Mouse (Mus musculus): Measurements from ENCODE around the gene 4933427I04Rik. TPM values are rescaled to one million over a fixed set of nuclear protein-coding genes. Genes with fewer than 3 reads are reported as not detected.

4933427I04Rik gene
- polyA plus RNA-seq, 2 experiments, result 0.08 to 0.14 TPM

DNA sequence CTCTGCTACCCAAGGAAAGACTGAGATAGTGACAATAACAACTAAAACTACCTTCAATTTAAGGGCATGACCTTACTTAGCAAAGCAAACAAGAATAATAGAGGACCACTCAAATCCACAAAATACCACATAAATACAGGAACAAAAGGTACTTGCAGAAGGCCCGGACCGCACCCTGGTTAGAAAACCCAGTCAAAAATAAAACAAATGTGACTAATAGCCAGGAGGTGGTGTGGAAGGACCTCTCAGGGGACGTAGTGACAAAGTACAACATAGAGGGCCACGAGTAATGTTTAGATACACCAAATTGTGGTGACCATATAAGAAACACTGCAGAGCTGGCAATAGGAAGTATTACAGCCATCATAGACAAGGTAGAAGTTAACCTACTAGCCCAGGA, 34.8 kb downstream of the 4933427I04Rik start:
- TF ChIP-seq POLR2A (IDR thresholded peaks at IDR 0.05; ENCODE audit: borderline replicate concordance, extremely low read depth, insufficient read depth, insufficient read length), result no peak
- Histone ChIP-seq H3K4me2 (replicated peaks; ENCODE audit: low read depth, low read length, severe bottlenecking) (no peak overlapping the region), H3K27ac (replicated peaks; ENCODE audit: low read depth, low read length) (no peak overlapping the region), H3K27me3 (ENCODE audit: control insufficient read depth, insufficient read depth, low read length) (no peaks in the 10 kb centered on the region), H3K9me3 (ENCODE audit: control insufficient read depth, low read length) (no peaks in the 10 kb centered on the region), H3K9ac (ENCODE audit: low read depth, low read length, severe bottlenecking) (no peak overlapping the region), H3K4me1 (ENCODE audit: control insufficient read depth, insufficient read depth, low read length) (no peaks in the 10 kb centered on the region), H3K4me3 (replicated peaks; ENCODE audit: low read length) (no peak overlapping the region), H3K36me3 (ENCODE audit: control insufficient read depth, insufficient read depth, low read length) (no peaks in the 10 kb centered on the region)
- DNase-seq (ENCODE audit: low spot score) (no peak), ATAC-seq (ENCODE audit: low FRiP score, low read depth) (no peak)
- WGBS, result 88% methylated on average over 4 of the region's 4 CpGs

DNA sequence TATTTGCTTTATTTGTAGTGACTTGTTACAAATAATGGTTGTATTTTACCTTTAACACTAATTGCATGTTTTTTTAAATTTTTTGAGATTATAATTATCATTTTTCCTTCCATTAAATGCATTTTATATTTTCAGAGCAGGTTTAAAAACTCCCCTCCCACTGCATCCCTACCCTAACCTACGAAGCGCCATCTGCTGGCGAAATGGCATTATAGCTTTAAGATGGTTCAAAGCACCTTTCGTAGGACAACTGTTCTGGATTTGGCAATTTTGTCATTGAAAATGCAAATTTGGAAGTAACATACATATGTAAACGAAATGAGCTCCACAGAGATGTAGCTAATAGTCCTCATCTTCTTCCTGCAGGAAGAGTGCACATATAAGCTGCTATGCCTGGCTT, 39.2 kb downstream of the 4933427I04Rik start:
- WGBS, result 13% methylated on average over 5 of the region's 5 CpGs
- Histone ChIP-seq H3K27me3 (ENCODE audit: control insufficient read depth, insufficient read depth, low read length) (no peaks in the 10 kb centered on the region), H3K27ac (replicated peaks; ENCODE audit: low read depth, low read length) (no peak overlapping the region), H3K4me3 (replicated peaks; ENCODE audit: low read length) (no peak overlapping the region), H3K36me3 (ENCODE audit: control insufficient read depth, insufficient read depth, low read length) (no peaks in the 10 kb centered on the region), H3K4me1 (ENCODE audit: control insufficient read depth, insufficient read depth, low read length) (no peaks in the 10 kb centered on the region), H3K4me2 (replicated peaks; ENCODE audit: low read depth, low read length, severe bottlenecking) (no peak overlapping the region), H3K9me3 (ENCODE audit: control insufficient read depth, low read length) (no peaks in the 10 kb centered on the region), H3K9ac (ENCODE audit: low read depth, low read length, severe bottlenecking) (no peak overlapping the region)
- no peak for TF ChIP-seq POLR2A (IDR thresholded peaks at IDR 0.05; ENCODE audit: borderline replicate concordance, extremely low read depth, insufficient read depth, insufficient read length)
- ATAC-seq (ENCODE audit: low FRiP score, low read depth), result no peak
- DNase-seq (ENCODE audit: low spot score), result peak; percentile 55

DNA sequence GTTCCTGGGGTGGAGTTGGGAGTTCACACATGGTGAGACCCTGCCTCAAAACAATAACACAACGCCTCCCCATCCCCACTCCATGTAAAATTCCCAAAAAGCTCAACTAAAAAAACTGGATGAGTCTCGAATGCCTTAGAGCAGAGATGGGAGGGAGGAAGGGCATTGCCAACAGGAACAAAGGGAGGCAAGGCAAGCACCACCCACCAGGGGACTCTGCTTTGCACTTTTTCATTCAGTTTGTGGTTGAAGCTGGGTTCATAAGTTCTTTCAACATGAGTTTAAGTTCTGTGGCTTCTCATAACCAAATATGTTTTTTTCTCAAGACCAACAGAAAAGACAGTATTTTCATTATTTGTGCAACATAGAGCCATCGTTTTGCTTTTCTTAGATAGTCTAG, 44.0 kb downstream of the 4933427I04Rik start:
- ATAC-seq (ENCODE audit: low FRiP score, low read depth), result no peak
- Histone ChIP-seq H3K27ac (replicated peaks; ENCODE audit: low read depth, low read length) (no peak overlapping the region), H3K9ac (ENCODE audit: low read depth, low read length, severe bottlenecking) (no peak overlapping the region), H3K4me1 (ENCODE audit: control insufficient read depth, insufficient read depth, low read length) (peaks cover 7% of the 10 kb centered on the region; the same call in 1 of the 2 replicates), H3K4me2 (replicated peaks; ENCODE audit: low read depth, low read length, severe bottlenecking) (no peak overlapping the region), H3K27me3 (ENCODE audit: control insufficient read depth, insufficient read depth, low read length) (no peaks in the 10 kb centered on the region), H3K36me3 (ENCODE audit: control insufficient read depth, insufficient read depth, low read length) (peaks cover 4% of the 10 kb centered on the region; the same call in 1 of the 2 replicates), H3K4me3 (replicated peaks; ENCODE audit: low read length) (no peak overlapping the region), H3K9me3 (ENCODE audit: control insufficient read depth, low read length) (no peaks in the 10 kb centered on the region)
- DNase-seq (ENCODE audit: low spot score), result no peak
- 77% methylated on average over 3 of the region's 3 CpGs for WGBS
- TF ChIP-seq POLR2A (IDR thresholded peaks at IDR 0.05; ENCODE audit: borderline replicate concordance, extremely low read depth, insufficient read depth, insufficient read length), result no peak

DNA sequence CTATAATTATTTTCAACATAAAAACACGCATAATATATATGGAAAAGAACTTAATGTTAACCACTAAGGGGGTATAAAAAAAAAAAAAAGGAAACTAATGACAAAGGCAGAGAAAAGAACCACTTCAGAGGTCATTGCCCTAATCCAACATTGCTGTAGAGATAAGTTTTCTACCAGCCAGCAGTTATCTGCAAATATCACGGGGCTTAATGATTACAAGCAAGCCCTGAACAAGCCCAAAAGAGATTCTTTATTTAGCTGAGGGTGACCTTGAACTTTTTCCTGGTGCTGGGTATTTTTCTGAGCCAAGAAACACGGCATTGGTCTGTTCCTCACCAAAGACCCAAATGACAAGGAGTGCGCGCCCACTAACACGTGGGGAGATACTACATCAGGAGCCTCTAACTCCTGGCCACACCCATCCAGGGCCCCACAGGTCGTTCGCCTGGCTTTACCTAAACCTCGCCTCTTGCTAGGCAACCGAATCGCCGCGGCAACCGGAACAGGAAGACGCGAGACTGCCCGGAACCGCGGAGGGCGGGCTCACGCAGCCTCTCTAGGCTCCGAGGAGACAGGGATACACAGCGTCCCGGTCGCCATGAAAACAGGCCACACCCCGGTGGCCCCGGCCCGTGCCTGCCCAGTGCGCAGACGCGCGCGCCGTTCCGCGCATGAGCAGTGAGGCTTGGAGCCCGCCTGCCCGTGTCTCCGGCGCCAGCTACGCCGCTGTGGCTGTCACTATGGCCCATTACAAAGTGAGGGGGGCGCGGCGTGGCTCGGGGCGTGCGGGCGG, 45.0 kb downstream of the 4933427I04Rik start, which contains the start of gene Mycbp:
TSS of gene Mycbp (plus strand) at position 500 of the 793 bp plus-strand sequence.
- Histone ChIP-seq H3K4me2 (replicated peaks; ENCODE audit: low read depth, low read length, severe bottlenecking) (peak within 1 kb of the TSS; percentile 72), H3K4me1 (ENCODE audit: control insufficient read depth, insufficient read depth, low read length) (peaks cover 7% of the 10 kb centered on the region; the same call in 1 of the 2 replicates)
- 1% methylated on average over 48 of the region's 49 CpGs for WGBS

DNA sequence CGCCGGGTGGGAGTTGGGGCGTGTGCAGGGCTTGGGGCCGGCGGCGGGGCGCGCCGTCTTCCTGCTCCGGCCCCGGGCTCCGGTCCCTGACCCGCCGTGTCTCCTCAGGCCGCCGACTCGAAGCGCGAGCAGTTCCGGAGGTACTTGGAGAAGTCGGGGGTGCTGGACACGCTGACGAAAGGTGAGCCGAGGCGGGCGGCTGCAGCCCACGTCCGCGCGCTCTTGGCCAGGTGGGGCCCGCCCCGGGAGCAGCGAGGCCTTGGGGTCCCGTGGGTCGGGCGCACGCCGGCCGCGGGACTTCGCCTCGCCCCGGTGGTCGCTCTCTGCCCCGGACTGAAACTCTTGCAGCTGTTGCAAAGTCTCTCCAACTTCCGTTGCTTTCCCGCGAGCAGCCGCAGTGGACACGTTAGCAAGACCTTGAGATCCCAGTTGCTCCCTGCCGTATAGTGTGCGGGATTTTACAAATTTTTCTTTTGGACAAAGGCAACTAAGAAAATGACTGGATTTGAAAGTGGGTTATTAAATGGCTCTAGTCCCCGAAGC, 45.7 kb downstream of the 4933427I04Rik start:
- ATAC-seq (ENCODE audit: low FRiP score, low read depth) (peak; percentile 17), DNase-seq (ENCODE audit: low spot score) (peak; percentile 20)
- Histone ChIP-seq H3K27ac (replicated peaks; ENCODE audit: low read depth, low read length) (peak overlapping the region; percentile 82), H3K9me3 (ENCODE audit: control insufficient read depth, low read length) (no peaks in the 10 kb centered on the region), H3K4me1 (ENCODE audit: control insufficient read depth, insufficient read depth, low read length) (peaks cover 7% of the 10 kb centered on the region; the same call in 1 of the 2 replicates), H3K36me3 (ENCODE audit: control insufficient read depth, insufficient read depth, low read length) (peaks cover 21% of the 10 kb centered on the region), H3K4me3 (replicated peaks; ENCODE audit: low read length) (peak overlapping the region; percentile 83), H3K4me2 (replicated peaks; ENCODE audit: low read depth, low read length, severe bottlenecking) (peak overlapping the region; percentile 70), H3K9ac (ENCODE audit: low read depth, low read length, severe bottlenecking) (peak overlapping the region; percentile 73), H3K27me3 (ENCODE audit: control insufficient read depth, insufficient read depth, low read length) (no peaks in the 10 kb centered on the region)
- TF ChIP-seq POLR2A (IDR thresholded peaks at IDR 0.05; ENCODE audit: borderline replicate concordance, extremely low read depth, insufficient read depth, insufficient read length), result no peak
- WGBS, result under 1% methylated on average over 23 of the region's 53 CpGs

More for the DNA sequence above, 45.0 kb downstream of the 4933427I04Rik start, which contains the start of gene Mycbp:
- peak within 1 kb of the TSS; percentile 82 for H3K27ac ChIP-seq (replicated peaks; ENCODE audit: low read depth, low read length)
- no peaks in the 10 kb centered on the region for H3K27me3 ChIP-seq (ENCODE audit: control insufficient read depth, insufficient read depth, low read length)
- peak within 1 kb of the TSS; percentile 73 for H3K9ac ChIP-seq (ENCODE audit: low read depth, low read length, severe bottlenecking)
- H3K4me3 ChIP-seq (replicated peaks; ENCODE audit: low read length), result peak within 1 kb of the TSS; percentile 83
- DNase-seq (ENCODE audit: low spot score), result peak; percentile 98
- H3K36me3 ChIP-seq (ENCODE audit: control insufficient read depth, insufficient read depth, low read length), result peaks cover 14% of the 10 kb centered on the region; the same call in 1 of the 2 replicates
- peak; percentile 99 for ATAC-seq (ENCODE audit: low FRiP score, low read depth)
- TF ChIP-seq POLR2A (IDR thresholded peaks at IDR 0.05; ENCODE audit: borderline replicate concordance, extremely low read depth, insufficient read depth, insufficient read length), result no peak
- no peaks in the 10 kb centered on the region for H3K9me3 ChIP-seq (ENCODE audit: control insufficient read depth, low read length)
